Mouse (Mus musculus) liver, postnatal 0 days (tissue): ENCODE results near the gene Gabbr2.

Experiments used
- CTCF ChIP-seq: sonication (generic); IDR thresholded peaks from 2 replicates; pipeline ENCODE4 v1.5.1; 2016; ENCODE audit warnings: antibody characterized with exemption, low read depth
- EP300 ChIP-seq: IDR thresholded peaks from 2 replicates; pipeline ENCODE4 v1.6.1; 2016; ENCODE audit warnings: antibody characterized with exemption, low read depth, mild to moderate bottlenecking

DNA sequence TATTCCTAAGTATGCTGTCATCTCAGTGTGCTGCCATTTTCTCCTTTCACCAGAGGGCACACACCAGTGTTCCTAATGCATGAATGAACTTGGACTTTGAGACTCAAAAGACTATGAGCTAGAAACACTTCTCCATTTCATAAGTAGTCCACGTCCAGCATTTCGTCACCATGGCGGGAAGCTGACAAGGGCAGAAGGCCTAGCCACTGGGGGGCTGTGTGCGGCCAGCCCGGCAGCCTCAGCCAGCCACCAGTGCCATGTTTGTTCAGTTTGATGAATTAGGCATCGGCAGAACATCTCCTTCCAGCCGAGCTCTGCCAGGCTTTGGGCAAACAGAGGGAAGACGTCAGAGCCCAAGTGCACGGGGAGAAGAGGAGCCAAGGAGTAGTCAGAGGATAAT is 97.5 kb downstream of the Gabbr2 start:
- TF ChIP-seq EP300 = no peak
- no peak for TF ChIP-seq CTCF
